Mouse (Mus musculus) G1E (cell line): ENCODE results near the gene Rbms3.

Source experiments
- CTCF ChIP-seq: IDR thresholded peaks from 2 replicates; pipeline ENCODE4 v1.5.1; 2012; ENCODE audit warnings: low read depth, low read length, inconsistent platforms, mixed read lengths
- GATA1 ChIP-seq: IDR thresholded peaks from 2 replicates; pipeline ENCODE4 v1.6.1; 2012; ENCODE audit warnings: borderline replicate concordance, low read length, inconsistent platforms, mixed read lengths
- TAL1 ChIP-seq: conservative IDR thresholded peaks from 2 replicates; pipeline ENCODE4 v1.6.1; 2012; ENCODE audit warnings: low read depth, low read length, inconsistent platforms, mixed read lengths

GRCm38 (mm10) chr9:117085706-117086105, 544.0 kb downstream of the Rbms3 start:
- TF ChIP-seq CTCF (no peak), TAL1 (no peak), GATA1 (no peak)
